Mouse (Mus musculus): Measurements from ENCODE around the gene Calm3. TPM values are rescaled to one million over a fixed set of nuclear protein-coding genes. Genes with fewer than 3 reads are reported as not detected.

Calm3 gene
- total and polyA plus RNA-seq, 3 experiments = 294 to 623 (median 326) TPM

- DNase-seq (ENCODE audit: extremely low read depth) = no peak
Observed at GRCm38 (mm10) chr7:16884334-16884733, 39.6 kb downstream of the Calm3 start.

GRCm38 (mm10) chr7:16883162-16883561 lies 40.8 kb downstream of the Calm3 start:
- in situ Hi-C loops (cut with MboI; ENCODE audit: low pct_ligation_motif_present, low pct_unique_long_range_greater_than_20kb, low sequenced_read_pairs) (no loop called here), dilution Hi-C loops (cut with MboI; ENCODE audit: extremely low pct_ligation_motif_present, extremely low pct_unique_long_range_greater_than_20kb, low sequenced_read_pairs) (no loop called here)
- no peak overlapping the region for H3K4me3 ChIP-seq (replicated peaks in 1 of 3; ENCODE audit: low read depth in 2 of 3, low read length in 2 of 3, poor library complexity in 1 of 3)
- H3K4me1 ChIP-seq (ENCODE audit: control insufficient read depth in 1 of 2, insufficient read depth in 2 of 2) = peaks cover 0 to 22% of the 10 kb centered on the region in 2 experiments; a peak in 2 of 4 replicates
- no peak overlapping the region for H3K9ac ChIP-seq (ENCODE audit: insufficient read depth, low read depth)
- H3K9me3 ChIP-seq (replicated peaks; ENCODE audit: low read length) = peaks cover 23% of the 10 kb centered on the region
- no peak overlapping the region for H3K4me2 ChIP-seq (ENCODE audit: insufficient read depth, low read depth, poor library complexity, severe bottlenecking)
- no peak for DNase-seq (ENCODE audit: extremely low read depth)
- H3K27me3 ChIP-seq (replicated peaks) = no peaks in the 10 kb centered on the region
- no peak overlapping the region for H3K27ac ChIP-seq (ENCODE audit: insufficient read depth, low read depth)
- TF ChIP-seq ZMIZ1 (IDR thresholded peaks at IDR 0.05; ENCODE audit: low read depth, low read length) (no peak), HCFC1 (IDR thresholded peaks at IDR 0.05; ENCODE audit: low read depth, low read length) (no peak), ETS1 (conservative IDR thresholded peaks at IDR 0.05; ENCODE audit: low read depth, low read length) (no peak), POLR2A (IDR thresholded peaks at IDR 0.05; ENCODE audit: low read depth, low read length) (no peak), USF1 (IDR thresholded peaks at IDR 0.05; ENCODE audit: low read depth, low read length) (no peak), SIN3A (IDR thresholded peaks at IDR 0.05; ENCODE audit: low read length) (no peak), GABPA (IDR thresholded peaks at IDR 0.05; ENCODE audit: insufficient replicate concordance, low read depth, low read length) (no peak), BHLHE40 (IDR thresholded peaks at IDR 0.05; ENCODE audit: low read depth, low read length) (no peak), E2F4 (IDR thresholded peaks at IDR 0.05; ENCODE audit: insufficient replicate concordance, low read depth, low read length) (no peak), NRF1 (IDR thresholded peaks at IDR 0.05; ENCODE audit: low read depth, low read length) (no peak)
- peaks cover 12 to 77% of the 10 kb centered on the region in 2 experiments for H3K36me3 ChIP-seq (replicated peaks in 1 of 2; ENCODE audit: control insufficient read depth in 1 of 2, insufficient read depth in 1 of 2, low read length in 1 of 2)
- no peaks in the 10 kb centered on the region for H3K79me2 ChIP-seq (replicated peaks; ENCODE audit: control insufficient read depth, extremely low read depth, insufficient read depth, poor library complexity, severe bottlenecking)

More at GRCm38 (mm10) chr7:16884334-16884733, 39.6 kb downstream of the Calm3 start:
- in situ Hi-C loops (cut with MboI; ENCODE audit: low pct_ligation_motif_present, low pct_unique_long_range_greater_than_20kb, low sequenced_read_pairs) = no loop called here
- Histone ChIP-seq H3K4me3 (replicated peaks in 1 of 3; ENCODE audit: low read depth in 2 of 3, low read length in 2 of 3, poor library complexity in 1 of 3) (no peak overlapping the region), H3K36me3 (replicated peaks in 1 of 2; ENCODE audit: control insufficient read depth in 1 of 2, insufficient read depth in 1 of 2, low read length in 1 of 2) (peaks cover 12 to 74% of the 10 kb centered on the region in 2 experiments), H3K9ac (ENCODE audit: insufficient read depth, low read depth) (no peak overlapping the region), H3K27me3 (replicated peaks) (no peaks in the 10 kb centered on the region), H3K27ac (ENCODE audit: insufficient read depth, low read depth) (no peak overlapping the region), H3K4me1 (ENCODE audit: control insufficient read depth in 1 of 2, insufficient read depth in 2 of 2) (peaks cover 0 to 17% of the 10 kb centered on the region in 2 experiments; a peak in 2 of 4 replicates), H3K79me2 (replicated peaks; ENCODE audit: control insufficient read depth, extremely low read depth, insufficient read depth, poor library complexity, severe bottlenecking) (no peaks in the 10 kb centered on the region), H3K9me3 (replicated peaks; ENCODE audit: low read length) (peaks cover 23% of the 10 kb centered on the region), H3K4me2 (ENCODE audit: insufficient read depth, low read depth, poor library complexity, severe bottlenecking) (no peak overlapping the region)
- dilution Hi-C loops (cut with MboI; ENCODE audit: extremely low pct_ligation_motif_present, extremely low pct_unique_long_range_greater_than_20kb, low sequenced_read_pairs) = no loop called here
- TF ChIP-seq MAX (IDR thresholded peaks at IDR 0.05; ENCODE audit: low read length) = no peak
- TF ChIP-seq MAFK (IDR thresholded peaks at IDR 0.05; ENCODE audit: insufficient replicate concordance, low read length) = no peak
- TF ChIP-seq CTCF (conservative IDR thresholded peaks at IDR 0.05 in 1 of 2, IDR thresholded peaks at IDR 0.05 in 1 of 2; ENCODE audit: low read depth in 2 of 2, low read length in 2 of 2) = no peak
- TF ChIP-seq E2F4 (IDR thresholded peaks at IDR 0.05; ENCODE audit: insufficient replicate concordance, low read depth, low read length) = no peak
- TF ChIP-seq TCF12 (IDR thresholded peaks at IDR 0.05; ENCODE audit: low read depth, low read length) = no peak
- no peak for TF ChIP-seq NELFE (IDR thresholded peaks at IDR 0.05; ENCODE audit: low read depth, low read length)
- no peak for TF ChIP-seq MEF2A (IDR thresholded peaks at IDR 0.05; ENCODE audit: borderline replicate concordance, low read depth, low read length)
- no peak for TF ChIP-seq RAD21 (IDR thresholded peaks at IDR 0.05; ENCODE audit: low read depth, low read length)
- TF ChIP-seq ETS1 (conservative IDR thresholded peaks at IDR 0.05; ENCODE audit: low read depth, low read length) = no peak
- TF ChIP-seq SIN3A (IDR thresholded peaks at IDR 0.05; ENCODE audit: low read length) = no peak
- TF ChIP-seq KAT2A (IDR thresholded peaks at IDR 0.05; ENCODE audit: insufficient replicate concordance, low read length) = no peak

Measured in CH12.LX (cell line).